Comparison of ENCODE assay signal across 8 mouse cellular contexts in genomic region chr9:21615617-21616231, GRCm38 (mm10). TPM values are rescaled to one million over a fixed set of nuclear protein-coding genes. Genes with fewer than 3 reads are reported as not detected.
A peak's percentile ranks its signal among the peaks of the same experiment; 100 is the strongest.
DNase-seq lines count a peak whose midpoint lies in the region; ATAC-seq lines count a peak whose summit lies in the region.

TSS of gene Smarca4 (plus strand) at chr9:21616169.

- no peaks in the 10 kb centered on the region for H3K27me3 ChIP-seq in lung, embryonic 16.5 days (ENCODE audit: control insufficient read depth, insufficient read depth, low read depth, low read length)

- H3K4me1 ChIP-seq in lung, embryonic 16.5 days (replicated peaks; ENCODE audit: control insufficient read depth, insufficient read depth, low read length) = peaks cover 7% of the 10 kb centered on the region

- H3K27ac ChIP-seq in lung, embryonic 16.5 days (ENCODE audit: low read length) = peak within 1 kb of the TSS; percentile 98

- no peaks in the 10 kb centered on the region for H3K36me3 ChIP-seq in lung, embryonic 16.5 days (ENCODE audit: control insufficient read depth, insufficient read depth, low read length)

- peak within 1 kb of the TSS; percentile 78 for H3K4me2 ChIP-seq in lung, embryonic 16.5 days (ENCODE audit: low read depth, low read length)

- WGBS in lung, embryonic 16.5 days = under 1% methylated on average over 35 of the region's 45 CpGs

- no peaks in the 10 kb centered on the region for H3K9me3 ChIP-seq in lung, embryonic 16.5 days (ENCODE audit: control insufficient read depth, low read length)

- peak; percentile 89 to 97 for ATAC-seq in hematopoietic stem cell, adult 5-6 weeks (replicated peaks in 1 of 2; ENCODE audit: insufficient read depth in 1 of 2, low FRiP score in 2 of 2, low TSS enrichment in 1 of 2, low read depth in 1 of 2, poor library complexity in 2 of 2, severe bottlenecking in 2 of 2)
- ATAC-seq in lung, embryonic 16.5 days (ENCODE audit: low read depth) = peak; percentile 96

- H3K4me3 ChIP-seq in lung, embryonic 16.5 days (ENCODE audit: low read length) = peak within 1 kb of the TSS; percentile 83

- peak within 1 kb of the TSS; percentile 94 for H3K9ac ChIP-seq in lung, embryonic 16.5 days (ENCODE audit: low read length)

- peak; percentile 96 for DNase-seq in MEL-GATA-1-ER (ENCODE audit: extremely low read depth, low read depth)
- peak; percentile 99 for DNase-seq in cerebellum, adult 8-10 months
- DNase-seq in forelimb bud, embryonic 11.5 days (ENCODE audit: low read depth, low spot score) = peak; percentile 100
- peak; percentile 95 for DNase-seq in layer of hippocampus, adult 9-10 months (ENCODE audit: low spot score)
- peak; percentile 99 for DNase-seq in ovary, postnatal 10 days (ENCODE audit: low spot score)
- DNase-seq in thymus, postnatal 10 days (ENCODE audit: low spot score in 2 of 2) = peak; percentile 99 to 100

RNA-seq across cellular contexts. Expression of gene Smarca4, which starts in this region (rescaled TPM):
- total RNA-seq in hematopoietic stem cell, adult 5-6 weeks (2017) = 70.1 and 86.5 TPM in 2 replicates
- 68.3 and 74.0 TPM in 2 replicates for polyA plus RNA-seq in lung, embryonic 16.5 days (2015; fragmentation: Nextera tagmentation; extraction: Ambion mirVana)

Comparison
In these comparisons a context has a peak if more than half of its experiments do, and no peak if none do; other contexts are left out.
1. Peak in every context shown above with its lines: DNase-seq, ATAC-seq, H3K4me3 ChIP-seq and H3K27ac ChIP-seq.